Mouse (Mus musculus) heart, postnatal 14 days (tissue): ENCODE results near the gene Fam131c. TPM values are rescaled to one million over a fixed set of nuclear protein-coding genes. Genes with fewer than 3 reads are reported as not detected.

Source experiments
- DNase-seq, 2 experiments: peaks; one replicate each; pipeline ENCODE4 v3.0.0; 2021 to 2022
- intact Hi-C: fragments of 180-260 bp; cut with DNase I; formaldehyde crosslinking; loops from one replicate; pipeline ENCODE4 v1.15.1; 2025
- total RNA-seq, 2 experiments: library from RNA; stranded (reverse); gene quantifications; 2 replicates each; pipeline ENCODE4 v1.2.3; 2021

Fam131c gene
- total RNA-seq, 2 experiments from 2014 or later, result 0.15 to 0.65 TPM

DNA sequence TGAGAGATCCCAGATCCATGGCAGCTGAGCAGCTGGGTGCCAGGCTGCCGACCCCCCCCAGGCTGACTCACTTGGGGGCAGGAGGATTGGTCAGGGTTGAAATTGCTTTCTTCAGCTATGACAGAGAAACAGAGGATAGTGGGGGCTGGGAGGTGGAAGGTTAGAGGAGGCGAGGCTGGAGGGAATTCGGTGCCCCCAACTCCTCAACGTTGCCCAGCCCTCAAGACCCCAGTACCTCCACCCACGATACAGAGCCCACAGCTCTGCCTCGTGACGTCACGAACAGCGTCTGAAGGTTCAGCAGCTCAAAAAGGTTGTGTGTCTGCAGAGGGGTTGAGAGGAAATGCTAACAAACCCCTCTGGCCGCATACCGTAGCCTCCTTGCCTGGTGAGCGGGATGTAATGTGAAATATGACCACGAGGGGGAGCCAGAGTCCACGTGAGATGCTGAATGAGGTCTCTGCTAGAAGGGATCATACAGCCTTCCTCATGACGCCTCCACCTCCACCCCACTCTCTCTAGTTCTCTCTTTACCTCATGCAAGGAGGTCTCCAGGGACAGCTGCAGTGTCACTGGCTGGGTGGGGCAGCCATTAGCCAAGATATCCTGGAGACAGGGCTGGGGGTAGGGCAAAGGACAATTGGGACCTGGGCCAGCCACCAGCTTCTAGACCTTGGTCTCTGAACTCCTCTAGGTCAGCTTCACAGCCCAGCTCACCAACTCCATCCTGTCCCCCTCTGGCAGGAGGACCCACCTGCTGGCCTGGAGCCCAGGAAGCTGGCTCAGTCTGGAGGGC, 36.7 kb downstream of the Fam131c start:
- DNase-seq, result peak; percentile 88 to 95
- intact Hi-C loops, result loop anchor here (1.0 to 2.0 kb wide), 3 partner anchors 26 to 171 kb away; no protein-coding TSS in a partner anchor

DNA sequence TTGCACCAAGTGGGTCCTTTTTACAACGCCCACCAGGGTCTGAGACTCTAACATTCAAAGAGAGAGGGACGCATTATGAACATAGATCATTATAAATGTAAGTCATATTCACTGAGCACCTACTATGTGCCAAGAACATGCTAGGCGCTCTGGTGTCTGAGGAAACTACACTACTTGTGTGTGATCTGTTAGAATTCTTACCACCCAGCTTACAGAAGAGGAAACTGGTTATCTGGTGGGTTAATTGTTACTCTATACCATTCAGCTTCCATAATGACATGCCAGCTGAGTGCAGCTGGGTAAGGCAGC, 37.2 kb downstream of the Fam131c start:
- no peak for DNase-seq
- intact Hi-C loops, result loop anchor here (1.0 to 2.0 kb wide), 3 partner anchors 25 to 170 kb away; no protein-coding TSS in a partner anchor

DNA sequence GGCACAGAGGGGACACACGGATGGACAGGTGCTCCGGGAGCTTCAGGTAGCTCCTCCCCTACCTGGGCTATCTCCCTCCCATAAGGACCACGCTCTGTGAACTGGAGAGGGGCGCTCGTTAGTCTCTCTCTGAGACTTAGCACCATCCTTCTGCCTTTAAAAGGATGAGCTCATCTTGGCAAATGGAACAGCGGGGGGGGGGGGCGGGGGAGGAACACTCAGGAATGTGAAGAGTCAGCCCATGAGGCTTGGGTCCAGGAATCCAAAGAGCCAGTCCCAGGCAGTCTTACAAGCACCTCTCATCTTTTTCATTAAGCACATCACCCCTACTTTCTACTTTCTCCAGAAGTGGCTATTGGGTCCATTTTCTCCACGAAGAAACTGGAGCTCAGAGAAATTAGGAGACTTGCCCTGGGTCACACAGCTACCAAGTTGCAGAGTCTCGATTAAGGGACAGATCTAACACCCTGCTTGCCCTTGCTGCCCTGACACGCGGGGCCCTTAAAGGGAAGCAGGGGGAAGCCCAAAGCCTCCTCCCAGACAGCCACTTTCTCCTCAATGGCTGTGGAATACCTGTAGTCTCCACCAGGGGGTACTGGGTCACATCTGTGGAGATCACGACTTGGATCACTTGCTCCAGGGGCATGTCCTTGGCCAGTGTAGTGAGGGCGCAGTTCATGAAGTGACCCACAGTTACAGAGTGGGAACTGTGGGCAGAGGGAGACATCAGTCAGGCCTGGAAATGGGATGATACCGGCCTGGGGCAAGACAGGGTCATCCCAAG, 38.7 kb downstream of the Fam131c start:
- intact Hi-C loops, result no loop called here
- DNase-seq, result peak; percentile 49 to 78

DNA sequence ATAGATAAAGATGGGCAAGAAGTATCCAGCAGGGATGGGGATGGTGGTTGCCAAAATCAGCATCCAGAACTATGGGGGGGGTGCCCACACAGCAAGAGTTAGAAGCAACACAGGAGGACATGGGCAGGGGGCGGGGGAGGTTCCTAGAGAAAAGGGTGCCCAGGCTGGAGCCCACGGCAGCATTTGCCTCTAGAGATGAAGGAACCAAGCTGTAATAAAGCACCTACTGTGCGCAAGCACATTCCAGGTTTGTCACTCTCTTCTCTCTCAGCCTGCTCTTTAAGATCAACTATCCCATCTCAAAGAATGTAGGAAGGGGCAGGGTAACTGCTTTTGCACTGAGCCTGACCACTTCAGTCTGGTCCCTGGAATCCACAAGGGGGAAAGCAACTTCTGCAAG, 40.6 kb downstream of the Fam131c start:
- DNase-seq, result no peak
- intact Hi-C loops, result no loop called here

DNA sequence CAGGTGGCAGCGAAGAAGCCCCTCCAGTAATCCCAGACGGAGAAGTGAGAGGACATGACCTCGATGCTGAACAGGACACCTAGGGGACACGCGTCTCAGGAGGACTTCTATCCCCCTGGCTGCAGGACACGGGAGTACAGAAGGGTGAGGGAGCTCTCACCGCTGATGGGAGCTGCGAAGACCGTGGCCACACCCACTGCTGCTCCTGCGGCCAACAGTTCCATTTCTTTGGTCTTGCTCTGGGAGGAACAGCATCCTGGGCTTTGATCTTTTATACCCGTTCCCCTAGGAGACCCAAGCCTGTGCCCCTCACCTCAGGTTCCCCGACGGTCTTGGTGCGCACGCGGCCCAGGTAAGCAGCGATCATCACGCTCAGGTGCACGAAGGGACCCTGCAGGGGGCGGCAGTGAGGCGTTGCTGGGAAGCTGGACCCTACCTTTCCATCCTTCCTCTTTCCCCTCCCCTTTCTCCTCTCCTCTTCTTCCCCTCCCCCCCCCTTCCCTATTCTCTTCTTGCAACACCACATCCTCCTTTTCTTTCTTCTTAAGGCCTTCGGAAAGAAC, 43.5 kb downstream of the Fam131c start:
- intact Hi-C loops, result no loop called here
- no peak for DNase-seq

- no peak for DNase-seq
- intact Hi-C loops, result no loop called here
Observed at GRCm38 (mm10) chr4:141415924-141416323, 47.9 kb downstream of the Fam131c start, which contains the start of gene Clcnkb. TSS of gene Clcnkb (minus strand) at chr4:141416014.

DNA sequence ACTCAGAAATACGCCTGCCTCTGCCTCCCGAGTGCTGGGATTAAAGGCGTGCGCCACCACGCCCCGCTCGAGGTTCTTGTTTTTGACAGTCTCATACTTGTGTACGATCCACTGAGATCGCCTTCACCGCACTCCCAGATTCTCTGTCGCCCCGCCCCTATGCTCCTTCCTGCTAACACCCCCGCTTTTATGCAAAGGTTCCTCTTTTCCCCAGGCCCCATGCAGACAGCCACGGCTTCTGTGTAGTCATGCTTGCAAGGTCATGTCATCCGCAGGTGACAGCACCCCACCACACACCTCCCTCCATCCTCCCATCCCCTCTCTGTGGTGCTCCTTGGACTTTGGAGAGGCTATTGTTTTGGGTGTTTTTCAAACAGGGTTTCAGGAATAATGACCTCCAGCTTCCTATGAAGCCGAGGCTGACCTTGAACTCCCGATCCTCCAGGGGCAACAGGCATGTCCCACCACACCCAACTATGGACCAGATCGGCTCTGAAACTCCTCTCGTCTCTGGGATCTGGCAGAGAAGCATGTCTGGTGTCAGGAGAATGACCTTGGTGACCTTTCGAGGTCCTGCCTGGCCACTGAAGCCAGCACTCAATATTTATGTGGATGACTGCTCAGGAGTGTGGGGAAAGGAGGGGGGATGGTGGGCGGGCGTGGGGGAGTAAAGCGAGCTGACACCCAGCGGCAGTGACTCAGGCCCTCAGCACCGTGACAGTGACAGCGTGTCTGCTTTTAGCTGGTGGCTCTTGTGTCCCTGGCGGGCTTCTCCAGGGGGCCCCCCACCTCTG, 51.6 kb downstream of the Fam131c start:
- intact Hi-C loops, result no loop called here
- no peak for DNase-seq

DNA sequence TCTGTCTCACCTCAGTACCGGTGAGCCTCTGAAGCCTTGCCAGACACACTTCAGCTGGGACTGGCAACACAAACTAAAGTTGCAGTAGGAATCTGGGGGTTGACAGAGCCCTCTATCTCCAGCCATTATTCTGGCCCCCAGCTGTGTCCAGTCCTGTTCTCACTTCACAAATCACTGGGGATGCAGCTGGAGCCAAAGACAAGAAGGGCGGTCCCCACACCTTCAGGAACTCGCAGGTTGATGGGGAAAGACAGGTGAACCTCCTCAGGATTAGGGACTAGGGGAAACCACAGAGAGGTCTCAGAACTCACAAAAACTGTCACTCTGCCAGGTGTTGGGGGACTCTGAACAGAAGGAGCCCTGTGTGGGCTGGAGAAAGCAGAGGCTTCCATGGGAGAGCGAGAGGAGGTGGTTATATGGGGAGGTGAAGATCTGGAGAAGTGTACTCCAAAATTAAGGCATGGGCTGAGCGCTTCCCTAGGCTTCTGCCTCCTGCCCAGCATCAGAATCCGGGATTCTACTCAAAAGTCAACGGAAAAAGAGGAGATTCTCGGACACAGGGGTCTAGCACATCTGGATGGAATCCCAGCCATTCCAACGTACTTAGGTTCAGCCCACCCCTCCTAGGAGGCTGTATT, 52.3 kb downstream of the Fam131c start, which contains the start of gene Hspb7:
Hspb7 (plus strand) TSS at position 588 of the 638 bp plus-strand sequence.
- DNase-seq, result peak in 1 of 2 experiments; percentile 51
- intact Hi-C loops, result no loop called here

DNA sequence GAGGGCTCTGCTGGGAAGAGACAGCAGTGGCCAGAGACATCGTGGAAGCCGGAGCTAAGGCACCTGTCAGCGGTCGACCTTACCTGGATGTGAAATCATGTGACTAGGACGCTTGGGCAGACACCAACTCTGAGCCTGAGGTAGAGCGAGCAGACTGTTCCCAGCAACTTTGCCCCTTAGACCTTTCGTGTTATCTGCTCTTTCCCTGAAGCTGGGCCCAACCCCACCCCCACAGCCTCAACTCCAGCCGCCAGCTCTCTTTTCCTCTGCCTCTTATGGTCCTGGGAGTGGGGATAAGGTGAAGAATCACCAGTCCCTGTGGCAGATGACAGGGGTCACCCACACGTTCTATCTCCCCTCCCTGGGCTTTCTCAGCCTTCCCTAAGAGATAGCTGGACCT, 52.9 kb downstream of the Fam131c start:
- DNase-seq, result no peak
- intact Hi-C loops, result no loop called here

- intact Hi-C loops, result no loop called here
- DNase-seq, result peak; percentile 85 to 89
Observed at GRCm38 (mm10) chr4:141421423-141421822, 53.4 kb downstream of the Fam131c start.

- intact Hi-C loops, result no loop called here
- no peak for DNase-seq
Observed at GRCm38 (mm10) chr4:141422841-141423240, 54.8 kb downstream of the Fam131c start.

- intact Hi-C loops, result no loop called here
- peak in 1 of 2 experiments; percentile 54 for DNase-seq
Observed at GRCm38 (mm10) chr4:141423288-141423687, 55.3 kb downstream of the Fam131c start.

DNA sequence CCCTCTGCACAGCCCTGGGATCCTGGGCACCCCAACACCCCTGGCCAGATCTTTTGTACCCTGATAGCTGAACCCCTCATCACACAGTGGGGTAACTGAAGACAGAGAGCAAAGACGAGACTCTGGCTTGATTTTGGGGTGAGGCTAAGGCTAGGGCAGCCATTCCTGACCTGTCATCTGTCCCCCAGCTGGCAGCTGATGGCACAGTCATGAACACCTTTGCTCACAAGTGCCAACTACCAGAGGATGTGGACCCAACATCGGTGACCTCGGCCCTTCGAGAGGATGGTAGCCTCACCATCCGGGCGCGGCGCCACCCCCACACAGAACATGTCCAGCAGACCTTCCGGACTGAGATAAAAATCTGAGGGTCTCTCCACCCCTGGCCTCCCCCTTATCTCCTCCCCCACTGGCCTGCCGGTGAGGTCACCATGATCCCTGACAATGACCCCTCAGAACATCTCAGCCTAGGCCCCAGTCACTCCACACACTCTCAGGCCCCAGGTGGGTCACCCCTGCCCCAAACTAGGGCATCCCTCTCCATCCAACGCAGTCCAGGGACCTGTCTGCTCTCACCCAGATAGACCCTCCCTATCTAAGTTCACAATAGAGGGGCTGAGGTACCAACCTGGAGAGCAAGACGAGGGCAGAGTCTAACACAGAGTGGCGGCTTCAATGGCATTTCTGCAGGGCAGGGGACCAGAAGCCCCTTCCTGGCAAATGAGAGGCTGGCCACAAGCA, 55.8 kb downstream of the Fam131c start:
- no peak for DNase-seq
- intact Hi-C loops, result no loop called here

GRCm38 (mm10) chr4:141425484-141426479, 57.8 kb downstream of the Fam131c start:
- peak; percentile 69 to 74 for DNase-seq
- intact Hi-C loops, result no loop called here

DNA sequence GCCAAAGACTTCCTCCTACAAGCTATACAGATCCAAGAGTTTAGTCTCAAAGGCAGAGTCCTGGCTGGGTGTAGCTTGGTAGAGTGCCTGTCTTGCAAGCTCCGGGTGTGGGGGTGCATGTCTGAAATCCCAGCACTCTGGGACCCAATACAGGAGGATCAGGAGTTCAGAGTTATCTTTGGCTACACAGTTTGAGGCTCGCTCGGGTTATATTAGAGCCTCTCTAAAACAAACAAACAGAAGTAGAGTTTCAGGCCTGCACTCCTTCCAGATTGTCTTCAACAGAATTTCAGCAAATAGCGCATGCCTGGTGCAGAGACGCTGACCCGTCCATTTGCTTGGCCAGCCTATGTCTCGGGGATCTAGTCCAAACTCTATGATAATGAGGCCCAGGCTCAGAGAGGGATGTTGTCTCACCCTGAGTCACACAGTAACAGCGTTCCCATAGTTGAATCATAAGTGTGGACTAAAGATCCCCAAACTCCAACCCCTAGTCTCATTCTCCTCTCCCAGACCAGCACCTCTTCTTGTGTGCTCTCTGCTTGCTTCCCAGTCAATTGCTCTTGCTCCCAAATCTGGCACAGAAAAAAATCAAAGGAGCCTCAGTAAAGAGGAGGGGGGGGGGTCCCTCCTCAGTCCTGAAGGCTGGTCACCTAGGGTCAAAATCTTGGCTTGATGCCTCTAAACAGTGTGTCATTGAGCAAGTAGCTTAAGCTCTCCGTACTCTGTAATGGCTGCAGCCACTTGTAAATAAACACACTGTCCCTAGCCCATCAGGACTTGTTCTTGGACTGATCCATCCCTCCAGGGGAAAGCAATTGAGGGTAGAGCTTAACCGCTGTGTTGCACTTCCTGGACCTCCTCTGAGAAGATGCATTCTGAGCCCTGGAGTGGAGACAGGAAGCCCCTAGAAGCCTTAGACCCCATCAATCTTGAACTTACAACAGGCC, 59.1 kb downstream of the Fam131c start:
- DNase-seq, result no peak
- intact Hi-C loops, result no loop called here

- no peak for DNase-seq
Observed at GRCm38 (mm10) chr4:141427921-141428320, 59.9 kb downstream of the Fam131c start.

GRCm38 (mm10) chr4:141429381-141429780, 61.4 kb downstream of the Fam131c start:
- intact Hi-C loops, result no loop called here
- DNase-seq, result no peak

More at GRCm38 (mm10) chr4:141427921-141428320, 59.9 kb downstream of the Fam131c start:
- intact Hi-C loops, result no loop called here
